Mouse (Mus musculus) embryonic fibroblast, embryonic 13.5 days (primary cell): Measurements from ENCODE around the gene Usp33.

Experiments used
- CTCF ChIP-seq: IDR thresholded peaks from 2 replicates; pipeline ENCODE4 v1.5.1; 2011; ENCODE audit warnings: mild to moderate bottlenecking, control low read depth, low read length, moderate library complexity, borderline replicate concordance; ENCODE audit not compliant: insufficient read depth
- POLR2A ChIP-seq: IDR thresholded peaks from 2 replicates; pipeline ENCODE4 v1.6.1; 2011; ENCODE audit warnings: low read depth, mild to moderate bottlenecking, control low read depth, low read length, moderate library complexity

DNA sequence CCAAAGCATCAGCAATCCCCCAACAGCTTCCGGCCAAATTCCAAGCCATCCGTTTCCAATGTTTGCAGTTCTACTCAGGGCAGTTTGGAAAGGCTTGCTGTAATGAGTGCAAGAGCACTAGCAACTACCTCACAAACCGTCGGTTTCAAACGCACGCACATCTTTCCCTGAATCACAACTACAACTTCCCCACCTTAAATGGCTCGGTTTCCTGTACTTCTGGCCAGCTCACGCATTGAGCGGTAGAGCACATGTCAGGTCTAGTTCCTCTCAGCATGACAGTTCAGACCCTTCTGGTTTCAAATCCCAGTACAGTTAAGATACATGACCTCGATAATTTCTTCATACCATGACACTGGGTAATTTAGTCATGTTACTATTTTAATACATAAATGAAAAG, 12.6 kb upstream of the Usp33 start:
- TF ChIP-seq CTCF = no peak
- TF ChIP-seq POLR2A = no peak
